Mouse (Mus musculus): ENCODE results near the gene Hnrnpul1. TPM values are rescaled to one million over a fixed set of nuclear protein-coding genes. Genes with fewer than 3 reads are reported as not detected.

Gene Hnrnpul1
- total and polyA plus RNA-seq, 2 experiments from 2014 or later: 47.9 to 144 TPM

- Histone ChIP-seq H3K36me3 (ENCODE audit: insufficient read depth) (no peaks in the 10 kb centered on the region), H3K4me2 (ENCODE audit: low read depth) (no peak overlapping the region), H3K27me3 (ENCODE audit: insufficient read depth, low read length) (no peaks in the 10 kb centered on the region), H3K9me3 (ENCODE audit: low read length) (no peaks in the 10 kb centered on the region), H3K4me1 (ENCODE audit: insufficient read depth) (peaks cover 11% of the 10 kb centered on the region), H3K4me3 (ENCODE audit: low read depth, low read length) (no peak overlapping the region), H3K9ac (no peak overlapping the region), H3K27ac (ENCODE audit: low read depth, low read length) (no peak overlapping the region)
- DNase-seq (no peak), ATAC-seq (no peak)
- WGBS: 84% methylated on average over 5 of the region's 5 CpGs
- no peak for TF ChIP-seq CTCF (IDR thresholded peaks at IDR 0.05; ENCODE audit: low read depth)
Observed at GRCm38 (mm10) chr7:25780021-25780420, 25.5 kb upstream of the Hnrnpul1 start.

GRCm38 (mm10) chr7:25768229-25768628 is 13.7 kb upstream of the Hnrnpul1 start:
- no peaks in the 10 kb centered on the region for H3K27me3 ChIP-seq (ENCODE audit: insufficient read depth, low read length)
- H3K4me3 ChIP-seq (ENCODE audit: low read depth, low read length): no peak overlapping the region
- no peak overlapping the region for H3K9ac ChIP-seq
- ATAC-seq (no peak), DNase-seq (no peak)
- no peaks in the 10 kb centered on the region for H3K4me1 ChIP-seq (ENCODE audit: insufficient read depth)
- no peaks in the 10 kb centered on the region for H3K9me3 ChIP-seq (ENCODE audit: low read length)
- no peak overlapping the region for H3K27ac ChIP-seq (ENCODE audit: low read depth, low read length)
- 95% methylated on average over 5 of the region's 5 CpGs for WGBS
- H3K4me2 ChIP-seq (ENCODE audit: low read depth): no peak overlapping the region
- no peak for TF ChIP-seq CTCF (IDR thresholded peaks at IDR 0.05; ENCODE audit: low read depth)
- H3K36me3 ChIP-seq (ENCODE audit: insufficient read depth): no peaks in the 10 kb centered on the region

GRCm38 (mm10) chr7:25766108-25766507 is 11.6 kb upstream of the Hnrnpul1 start:
- H3K4me3 ChIP-seq (ENCODE audit: low read depth, low read length): no peak overlapping the region
- H3K27me3 ChIP-seq (ENCODE audit: insufficient read depth, low read length): no peaks in the 10 kb centered on the region
- H3K4me2 ChIP-seq (ENCODE audit: low read depth): no peak overlapping the region
- H3K27ac ChIP-seq (ENCODE audit: low read depth, low read length): no peak overlapping the region
- TF ChIP-seq CTCF (IDR thresholded peaks at IDR 0.05; ENCODE audit: low read depth): no peak
- ATAC-seq: no peak
- no peak overlapping the region for H3K9ac ChIP-seq
- DNase-seq: no peak
- 89% methylated on average over 6 of the region's 6 CpGs for WGBS
- no peaks in the 10 kb centered on the region for H3K4me1 ChIP-seq (ENCODE audit: insufficient read depth)
- H3K9me3 ChIP-seq (ENCODE audit: low read length): no peaks in the 10 kb centered on the region
- H3K36me3 ChIP-seq (ENCODE audit: insufficient read depth): no peaks in the 10 kb centered on the region

- WGBS: 74% methylated on average over 5 of the region's 5 CpGs
- H3K4me1 ChIP-seq (ENCODE audit: insufficient read depth): no peaks in the 10 kb centered on the region
- no peak for ATAC-seq
- no peak for TF ChIP-seq CTCF (IDR thresholded peaks at IDR 0.05; ENCODE audit: low read depth)
- no peaks in the 10 kb centered on the region for H3K36me3 ChIP-seq (ENCODE audit: insufficient read depth)
- H3K9me3 ChIP-seq (ENCODE audit: low read length): no peaks in the 10 kb centered on the region
- no peak overlapping the region for H3K27ac ChIP-seq (ENCODE audit: low read depth, low read length)
- H3K4me3 ChIP-seq (ENCODE audit: low read depth, low read length): no peak overlapping the region
- no peak overlapping the region for H3K4me2 ChIP-seq (ENCODE audit: low read depth)
- no peak overlapping the region for H3K9ac ChIP-seq
- no peaks in the 10 kb centered on the region for H3K27me3 ChIP-seq (ENCODE audit: insufficient read depth, low read length)
- DNase-seq: no peak
Observed at GRCm38 (mm10) chr7:25764221-25764620, 9.7 kb upstream of the Hnrnpul1 start.

GRCm38 (mm10) chr7:25763678-25764077 is 9.1 kb upstream of the Hnrnpul1 start:
- Histone ChIP-seq H3K4me1 (ENCODE audit: insufficient read depth) (no peaks in the 10 kb centered on the region), H3K4me3 (ENCODE audit: low read depth, low read length) (no peak overlapping the region), H3K9me3 (ENCODE audit: low read length) (no peaks in the 10 kb centered on the region), H3K27ac (ENCODE audit: low read depth, low read length) (no peak overlapping the region), H3K4me2 (ENCODE audit: low read depth) (no peak overlapping the region), H3K36me3 (ENCODE audit: insufficient read depth) (no peaks in the 10 kb centered on the region), H3K9ac (no peak overlapping the region), H3K27me3 (ENCODE audit: insufficient read depth, low read length) (no peaks in the 10 kb centered on the region)
- no peak for TF ChIP-seq CTCF (IDR thresholded peaks at IDR 0.05; ENCODE audit: low read depth)
- no peak for ATAC-seq
- no peak for DNase-seq
- 82% methylated on average over 11 of the region's 11 CpGs for WGBS

- Histone ChIP-seq H3K4me2 (ENCODE audit: low read depth) (no peak overlapping the region), H3K4me1 (ENCODE audit: insufficient read depth) (no peaks in the 10 kb centered on the region), H3K9ac (no peak overlapping the region), H3K27me3 (ENCODE audit: insufficient read depth, low read length) (no peaks in the 10 kb centered on the region), H3K36me3 (ENCODE audit: insufficient read depth) (no peaks in the 10 kb centered on the region), H3K9me3 (ENCODE audit: low read length) (no peaks in the 10 kb centered on the region), H3K27ac (ENCODE audit: low read depth, low read length) (no peak overlapping the region), H3K4me3 (ENCODE audit: low read depth, low read length) (no peak overlapping the region)
- 32% methylated on average over 10 of the region's 10 CpGs for WGBS
- DNase-seq (peak; percentile 54), ATAC-seq (peak; percentile 32; the same call in 1 of the 2 replicates)
- TF ChIP-seq CTCF (IDR thresholded peaks at IDR 0.05; ENCODE audit: low read depth): no peak
Observed at GRCm38 (mm10) chr7:25761354-25761753, 6.8 kb upstream of the Hnrnpul1 start.

GRCm38 (mm10) chr7:25756011-25756410 is 1.5 kb upstream of the Hnrnpul1 start:
- Histone ChIP-seq H3K27ac (ENCODE audit: low read depth, low read length) (peak overlapping the region; percentile 77), H3K27me3 (ENCODE audit: insufficient read depth, low read length) (no peaks in the 10 kb centered on the region), H3K9me3 (ENCODE audit: low read length) (no peaks in the 10 kb centered on the region), H3K4me1 (ENCODE audit: insufficient read depth) (peaks cover 15% of the 10 kb centered on the region), H3K36me3 (ENCODE audit: insufficient read depth) (peaks cover 9% of the 10 kb centered on the region), H3K9ac (peak overlapping the region; percentile 45), H3K4me2 (ENCODE audit: low read depth) (peak overlapping the region; percentile 65), H3K4me3 (ENCODE audit: low read depth, low read length) (peak overlapping the region; percentile 99)
- under 1% methylated on average over 18 of the region's 18 CpGs for WGBS
- peak; percentile 87 for DNase-seq
- peak; percentile 81 for TF ChIP-seq CTCF (IDR thresholded peaks at IDR 0.05; ENCODE audit: low read depth)
- ATAC-seq: peak; percentile 2

- Histone ChIP-seq H3K27ac (ENCODE audit: low read depth, low read length) (peak overlapping the region; percentile 77), H3K36me3 (ENCODE audit: insufficient read depth) (peaks cover 15% of the 10 kb centered on the region), H3K9me3 (ENCODE audit: low read length) (no peaks in the 10 kb centered on the region), H3K9ac (peak overlapping the region; percentile 45), H3K27me3 (ENCODE audit: insufficient read depth, low read length) (no peaks in the 10 kb centered on the region), H3K4me1 (ENCODE audit: insufficient read depth) (peaks cover 15% of the 10 kb centered on the region), H3K4me2 (ENCODE audit: low read depth) (peak overlapping the region; percentile 65), H3K4me3 (ENCODE audit: low read depth, low read length) (peak overlapping the region; percentile 99)
- DNase-seq (no peak), ATAC-seq (peak; percentile 66)
- 0% methylated on average over 15 of the region's 15 CpGs for WGBS
- TF ChIP-seq CTCF (IDR thresholded peaks at IDR 0.05; ENCODE audit: low read depth): no peak
Observed at GRCm38 (mm10) chr7:25755468-25755833, 894 bp upstream of the Hnrnpul1 start.

Data from forebrain, postnatal 0 days (tissue).